Mouse (Mus musculus) v-Abl transformed pro-B cells (cell line): Measurements from ENCODE around the gene Vmn1r123.
"Not testable (repeated sequence)": the region's sequence is repeated elsewhere in the genome, so short reads cannot be mapped to it uniquely, and the experiment has no call there.

Source experiments
- in situ Hi-C, 2 experiments: fragments of 400-800 bp; cut with MboI; formaldehyde crosslinking; loops; one replicate each; pipeline ENCODE4 v1.15.1; 2025; ENCODE audit not compliant: unreplicated experiment in 2 of 2

Vmn1r123 gene

GRCm38 (mm10) chr7:21161885-21162284 lies at the start of gene Vmn1r123:
Gene Vmn1r123, plus strand, starts transcription at chr7:21162185.
- in situ Hi-C loops, result not testable (repeated sequence)

- in situ Hi-C loops, result not testable (repeated sequence)
These were observed 28.0 kb upstream of the Vmn1r123 start, which contains the start of gene Vmn1r122 for GRCm38 (mm10) chr7:21134028-21134427. Gene Vmn1r122, minus strand, starts transcription at chr7:21134128.

GRCm38 (mm10) chr7:21190323-21190722 lies 28.3 kb downstream of the Vmn1r123 start, which contains the start of gene Gm5157:
Gene Gm5157, minus strand, starts transcription at chr7:21190423.
- in situ Hi-C loops, result not testable (repeated sequence)
